In genomic region chr10:62055408-62055807, GRCm38 (mm10) we compare ENCODE assay signal across 8 mouse cellular contexts.
DNase-seq lines count a peak whose midpoint lies in the region; ATAC-seq and TF ChIP-seq lines count a peak whose summit lies in the region.

No protein-coding gene starts in this region.

- no peaks in the 10 kb centered on the region for H3K9me3 ChIP-seq in heart, postnatal 0 days (replicated peaks; ENCODE audit: control insufficient read depth, low read length)
- H3K9me3 ChIP-seq in heart, embryonic 12.5 days (replicated peaks): no peaks in the 10 kb centered on the region
- no peaks in the 10 kb centered on the region for H3K9me3 ChIP-seq in E14TG2a.4 (ENCODE audit: low read length)

- H3K4me3 ChIP-seq in heart, postnatal 0 days (ENCODE audit: low read depth, low read length): no peak overlapping the region
- no peak overlapping the region for H3K4me3 ChIP-seq in heart, embryonic 12.5 days
- no peak overlapping the region for H3K4me3 ChIP-seq in E14TG2a.4 (replicated peaks; ENCODE audit: low read length)
- no peak overlapping the region for H3K4me3 ChIP-seq in left cerebral cortex, adult 2 months

- no peak overlapping the region for H3K4me2 ChIP-seq in heart, postnatal 0 days (ENCODE audit: low read depth, low read length)
- no peak overlapping the region for H3K4me2 ChIP-seq in heart, embryonic 12.5 days

- no peak for TF ChIP-seq EP300 in heart, postnatal 0 days (IDR thresholded peaks at IDR 0.05; ENCODE audit: low read depth)

- intact Hi-C loops in left cerebral cortex, adult 2 months (cut with DNase I): loop anchor here (1.0 to 5.0 kb wide), 3 partner anchors 47 to 187 kb away; no protein-coding TSS in a partner anchor

- TF ChIP-seq CTCF in heart, postnatal 0 days (IDR thresholded peaks at IDR 0.05; ENCODE audit: low read depth): peak; percentile 78
- peak; percentile 45 for TF ChIP-seq CTCF in E14TG2a.4 (conservative IDR thresholded peaks at IDR 0.05; ENCODE audit: low read length)
- peak; percentile 77 for TF ChIP-seq CTCF in left cerebral cortex, adult 2 months (IDR thresholded peaks at IDR 0.05)

- H3K27ac ChIP-seq in heart, postnatal 0 days (ENCODE audit: low read depth): no peak overlapping the region
- H3K27ac ChIP-seq in heart, embryonic 12.5 days (ENCODE audit: poor library complexity, severe bottlenecking): no peak overlapping the region
- no peak overlapping the region for H3K27ac ChIP-seq in left cerebral cortex, adult 2 months

- H3K9ac ChIP-seq in heart, postnatal 0 days (replicated peaks; ENCODE audit: low read depth, low read length): no peak overlapping the region
- H3K9ac ChIP-seq in heart, embryonic 12.5 days: no peak overlapping the region

- no peaks in the 10 kb centered on the region for H3K36me3 ChIP-seq in heart, postnatal 0 days (replicated peaks; ENCODE audit: control insufficient read depth, insufficient read depth, low read length)
- no peaks in the 10 kb centered on the region for H3K36me3 ChIP-seq in heart, embryonic 12.5 days
- no peaks in the 10 kb centered on the region for H3K36me3 ChIP-seq in E14TG2a.4 (ENCODE audit: insufficient read depth, low read length)

- ATAC-seq in heart, postnatal 0 days (ENCODE audit: insufficient read depth, low read depth): no peak
- ATAC-seq in heart, embryonic 12.5 days (ENCODE audit: insufficient number of reproducible peaks, low FRiP score): no peak
- no peak for ATAC-seq in erythroid progenitor cell, adult 5-6 weeks (replicated peaks; ENCODE audit: low FRiP score, poor library complexity, severe bottlenecking)

- no peaks in the 10 kb centered on the region for H3K27me3 ChIP-seq in heart, postnatal 0 days (ENCODE audit: control insufficient read depth, insufficient read depth, low read length)
- 0 out of 2 replicates have a peak, but pooled peaks cover 5% of the 10 kb centered on the region for H3K27me3 ChIP-seq in heart, embryonic 12.5 days (replicated peaks)
- H3K27me3 ChIP-seq in E14TG2a.4 (ENCODE audit: insufficient read depth, low read length): peaks cover 5% of the 10 kb centered on the region; the same call in 1 of the 2 replicates

- peak; percentile 50 for DNase-seq in heart, postnatal 0 days (ENCODE audit: low spot score)
- peak; percentile 81 for DNase-seq in brain, adult 2 months (ENCODE audit: low read depth, low spot score)
- peak; percentile 4 to 78 for DNase-seq in frontal cortex, adult 2 months (ENCODE audit: extremely low spot score in 1 of 2, low spot score in 1 of 2)
- peak; percentile 54 to 68 for DNase-seq in left cerebral cortex, adult 2 months (ENCODE audit: extremely low spot score in 1 of 2, low spot score in 2 of 2)
- DNase-seq in neural tube, embryonic 10.5 days (ENCODE audit: extremely low spot score, low spot score): peak; percentile 37

- 0 out of 2 replicates have a peak, but pooled peaks cover under 1% of the 10 kb centered on the region for H3K4me1 ChIP-seq in heart, postnatal 0 days (ENCODE audit: control insufficient read depth, insufficient read depth)
- peaks cover 13% of the 10 kb centered on the region for H3K4me1 ChIP-seq in heart, embryonic 12.5 days (replicated peaks)
- H3K4me1 ChIP-seq in E14TG2a.4 (replicated peaks; ENCODE audit: low read depth, low read length): peaks cover 35% of the 10 kb centered on the region

- 40% methylated on average over 2 of the region's 2 CpGs for WGBS in heart, postnatal 0 days
- 50% methylated on average over 2 of the region's 2 CpGs for WGBS in heart, embryonic 12.5 days
